Mouse (Mus musculus): ENCODE results near the gene Reep6.

- TF ChIP-seq CTCF (IDR thresholded peaks at IDR 0.05; ENCODE audit: borderline replicate concordance, insufficient read depth, low read length) (no peak), POLR2A (IDR thresholded peaks at IDR 0.05; ENCODE audit: low read depth, low read length) (peak; percentile 18)
These were observed 34.9 kb upstream of the Reep6 start for GRCm38 (mm10) chr10:80294788-80295303.

Data from embryonic fibroblast, embryonic 13.5 days (primary cell).